Mouse (Mus musculus) forebrain, embryonic 10.5 days (tissue): ENCODE results near the gene Zfp990. TPM values are rescaled to one million over a fixed set of nuclear protein-coding genes. Genes with fewer than 3 reads are reported as not detected.
"Not testable (repeated sequence)": the region's sequence is repeated elsewhere in the genome, so short reads cannot be mapped to it uniquely, and the experiment has no call there.

Experiments
- DNase-seq: peaks from one replicate; pipeline ENCODE4 v3.0.0-alpha.2; 2017; ENCODE audit warnings: low spot score; ENCODE audit errors: extremely low spot score
- H3K27ac ChIP-seq: fragments of 300-500 bp; sonication (generic); 2 replicates; pipeline ENCODE4 v1.5.1; 2016; ENCODE audit warnings: mild to moderate bottlenecking
- H3K27me3 ChIP-seq: fragments of 300-500 bp; sonication (generic); 2 replicates; pipeline ENCODE4 v1.6.1; 2016; ENCODE audit warnings: mild to moderate bottlenecking; ENCODE audit not compliant: poor library complexity, severe bottlenecking
- H3K36me3 ChIP-seq: fragments of 300-500 bp; sonication (generic); replicated peaks from 2 replicates; pipeline ENCODE4 v1.6.1; 2016; ENCODE audit warnings: mild to moderate bottlenecking, moderate library complexity
- H3K4me1 ChIP-seq: fragments of 300-500 bp; sonication (generic); 2 replicates; pipeline ENCODE4 v1.6.1; 2016
- H3K4me3 ChIP-seq: fragments of 300-500 bp; sonication (generic); 2 replicates; pipeline ENCODE4 v1.5.1; 2016; ENCODE audit warnings: mild to moderate bottlenecking, moderate library complexity
- H3K9me3 ChIP-seq: fragments of 300-500 bp; sonication (generic); 2 replicates; pipeline ENCODE4 v1.6.1; 2016; ENCODE audit warnings: mild to moderate bottlenecking, moderate library complexity
- WGBS: fragments of 180-500 bp; shearing (Covaris S2); methylation state at CpG from one replicate; pipeline ENCODE4 v1.1.7; 2016; 5-methylcytosine and 5-hydroxymethylcytosine counted together
- polyA plus RNA-seq: library from polyadenylated mRNA; unstranded; fragments of >200 nt; fragmentation: Nextera tagmentation; extraction: Ambion mirVana; gene quantifications from 2 replicates; pipeline ENCODE4 v1.2.1, GENCODE M21; 2016

The Zfp990 gene
- polyA plus RNA-seq, 1 experiment from 2014 or later: 0.07 TPM

DNA sequence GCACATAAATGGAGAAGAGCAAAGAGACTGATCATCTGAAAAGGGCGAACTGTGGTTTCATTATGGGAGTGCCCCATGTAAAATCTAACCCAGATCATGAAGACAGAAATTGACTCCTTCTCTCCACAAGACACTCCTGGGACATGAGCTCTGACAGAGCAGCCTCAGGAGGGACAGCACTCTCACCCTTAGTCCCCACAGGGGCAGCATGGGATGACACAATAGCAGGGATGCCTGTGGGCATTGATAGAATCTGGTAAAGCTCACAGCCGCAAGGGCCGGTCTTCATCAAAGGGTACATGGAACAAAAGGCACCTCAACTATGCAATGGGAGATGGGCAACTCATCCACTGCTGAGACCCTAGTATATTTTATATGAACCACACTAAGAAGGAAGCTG, 35.9 kb downstream of the Zfp990 start:
- not testable (repeated sequence) for H3K4me1 ChIP-seq, DNase-seq, H3K27ac ChIP-seq, H3K27me3 ChIP-seq, H3K36me3 ChIP-seq, H3K4me3 ChIP-seq
- 96% methylated on average over 3 of the region's 3 CpGs for WGBS
- H3K9me3 ChIP-seq: peaks cover 62% of the 10 kb centered on the region

DNA sequence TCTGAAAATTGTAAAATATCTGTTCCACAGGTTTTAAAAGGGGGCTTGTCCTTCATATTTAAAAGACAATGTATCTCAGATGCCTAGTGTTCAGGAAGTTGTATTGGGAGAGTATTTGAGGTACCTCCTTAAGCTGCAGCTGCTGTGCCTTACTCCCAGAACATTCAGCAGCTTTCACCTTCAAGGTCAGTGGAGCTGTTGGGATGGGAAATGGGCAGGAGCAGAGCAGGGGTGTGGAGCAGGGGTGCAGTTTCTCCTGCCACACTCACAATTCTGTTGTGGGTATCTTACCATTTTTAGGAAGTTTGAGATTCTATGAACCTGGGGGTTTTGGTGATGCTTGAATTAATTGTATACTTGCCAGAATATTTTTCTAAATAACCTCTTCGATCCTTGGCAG, 46.1 kb downstream of the Zfp990 start:
- 81% methylated on average over 1 of the region's 1 CpGs for whole genome bisulfite sequencing
- no peaks in the 10 kb centered on the region for H3K4me1 ChIP-seq
- DNase-seq: no peak
- H3K9me3 ChIP-seq: peaks cover 66% of the 10 kb centered on the region
- no peak overlapping the region for H3K4me3 ChIP-seq
- H3K36me3 ChIP-seq: no peaks in the 10 kb centered on the region
- no peaks in the 10 kb centered on the region for H3K27me3 ChIP-seq
- no peak overlapping the region for H3K27ac ChIP-seq

DNA sequence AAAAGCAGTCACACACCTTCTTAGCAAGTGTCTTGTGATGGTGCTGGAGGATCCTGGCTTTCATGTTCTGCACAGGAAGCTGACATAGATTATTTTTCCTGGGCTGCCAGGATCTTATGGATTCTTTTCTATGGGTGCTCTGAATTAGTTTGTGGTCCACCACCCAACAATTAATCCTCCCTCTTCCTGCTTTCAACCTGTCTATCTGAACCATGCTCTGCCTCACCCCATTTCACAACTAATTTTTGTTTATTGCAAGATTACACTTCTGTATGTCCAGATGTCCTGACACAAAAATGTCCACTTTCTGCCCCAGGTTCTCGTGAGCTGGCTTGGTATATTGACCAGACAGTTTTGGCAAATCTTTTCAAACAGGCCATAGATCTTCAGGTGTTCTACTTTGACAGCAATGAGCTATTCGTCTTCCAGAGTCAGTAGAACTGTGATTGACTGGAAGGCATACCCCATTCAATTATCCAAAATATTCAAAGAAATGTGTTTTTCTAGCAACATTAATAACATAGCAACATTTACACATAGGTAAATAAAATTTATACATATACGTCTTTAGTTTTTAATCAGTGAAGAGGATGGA, 49.0 kb downstream of the Zfp990 start:
- Histone ChIP-seq H3K4me1 (no peaks in the 10 kb centered on the region), H3K27ac (no peak overlapping the region), H3K36me3 (no peaks in the 10 kb centered on the region), H3K27me3 (no peaks in the 10 kb centered on the region), H3K9me3 (peaks cover 64% of the 10 kb centered on the region), H3K4me3 (no peak overlapping the region)
- no peak for DNase-seq
- 47% methylated on average over 3 of the region's 3 CpGs for WGBS

DNA sequence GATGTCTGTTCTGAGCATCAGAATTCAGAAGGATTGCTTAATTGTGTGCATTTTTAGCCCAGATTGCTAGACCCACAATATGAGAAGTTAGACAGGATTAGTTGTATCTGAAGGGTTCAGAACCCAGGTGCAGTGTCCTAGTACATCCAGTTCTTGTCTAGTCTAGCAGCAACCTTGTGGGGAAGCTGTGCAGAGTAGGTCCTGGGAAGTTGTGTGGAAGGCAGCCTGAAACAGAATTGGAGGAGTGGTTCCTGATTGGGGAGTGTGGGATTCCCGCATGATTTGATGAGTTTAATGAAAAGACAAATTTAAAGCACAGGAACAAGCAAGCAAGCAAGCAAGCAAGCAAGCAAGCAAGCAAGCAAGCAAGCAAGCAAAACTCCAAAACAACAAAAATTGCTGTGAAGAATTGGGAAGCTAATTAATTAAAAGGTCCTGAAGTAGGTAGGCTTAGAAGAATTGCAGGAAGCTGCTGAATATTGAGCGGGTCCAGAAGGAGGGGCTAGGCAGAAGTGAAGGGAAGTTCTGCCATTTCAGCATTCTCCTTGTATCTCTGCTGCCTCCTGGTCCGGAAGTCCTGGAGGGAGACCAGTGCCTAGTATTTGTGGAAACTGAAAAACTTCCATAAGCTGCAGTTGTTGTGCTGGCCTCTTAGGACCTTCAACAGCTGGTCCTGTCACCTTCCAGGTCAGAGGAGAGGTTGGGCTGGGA, 53.7 kb downstream of the Zfp990 start:
- DNase-seq: no peak
- WGBS: 76% methylated on average over 3 of the region's 3 CpGs
- Histone ChIP-seq H3K4me1 (no peaks in the 10 kb centered on the region), H3K4me3 (no peak overlapping the region), H3K36me3 (no peaks in the 10 kb centered on the region), H3K27ac (no peak overlapping the region), H3K9me3 (peaks cover 58% of the 10 kb centered on the region), H3K27me3 (no peaks in the 10 kb centered on the region)

DNA sequence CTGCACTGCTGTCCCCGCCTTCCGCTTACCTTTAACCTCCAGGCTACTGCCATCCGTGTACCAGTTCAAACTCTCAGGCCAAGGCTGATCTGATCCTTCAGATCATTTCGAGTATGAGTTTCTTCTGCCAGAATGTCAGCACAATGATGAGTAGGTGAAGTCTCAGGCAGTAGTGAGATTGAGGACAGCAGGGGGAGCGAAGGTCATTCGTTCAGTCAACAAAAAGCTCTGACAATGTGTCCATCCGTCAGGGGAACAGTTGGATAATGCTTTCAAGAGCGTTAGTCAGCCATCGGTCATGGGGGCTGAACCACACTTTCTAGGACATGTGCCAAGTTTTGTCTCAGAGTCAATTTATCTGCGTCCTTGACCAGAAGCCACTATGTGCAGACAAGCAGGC, 59.9 kb downstream of the Zfp990 start:
- H3K9me3 ChIP-seq: peaks cover 28% of the 10 kb centered on the region
- 91% methylated on average over 9 of the region's 10 CpGs for WGBS
- not testable (repeated sequence) for H3K4me1 ChIP-seq, H3K4me3 ChIP-seq, H3K27me3 ChIP-seq, H3K36me3 ChIP-seq, DNase-seq, H3K27ac ChIP-seq

DNA sequence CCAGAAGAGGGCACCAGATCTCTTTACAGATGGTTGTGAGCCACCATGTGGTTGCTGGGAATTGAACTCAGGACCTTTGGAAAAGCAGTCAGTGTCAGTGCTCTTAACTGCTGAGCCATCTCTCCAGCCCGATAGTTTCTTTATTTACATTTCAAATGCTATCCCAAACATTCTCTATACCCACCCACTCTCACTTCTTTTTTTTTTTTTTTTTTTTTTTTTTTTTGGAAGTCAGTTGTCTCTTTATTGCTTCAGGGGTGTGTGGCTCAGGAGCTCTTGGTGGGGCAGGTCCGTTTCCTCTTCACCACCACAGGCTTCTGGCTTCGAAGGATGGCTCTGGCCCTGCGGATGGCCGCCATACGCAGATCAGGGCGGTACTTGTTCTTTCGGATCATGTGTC, 66.1 kb downstream of the Zfp990 start:
- not testable (repeated sequence) for H3K36me3 ChIP-seq, H3K27ac ChIP-seq, H3K27me3 ChIP-seq, H3K4me3 ChIP-seq, DNase-seq, H3K4me1 ChIP-seq
- 93% methylated on average over 8 of the region's 8 CpGs for WGBS
- peaks cover 34% of the 10 kb centered on the region for H3K9me3 ChIP-seq

DNA sequence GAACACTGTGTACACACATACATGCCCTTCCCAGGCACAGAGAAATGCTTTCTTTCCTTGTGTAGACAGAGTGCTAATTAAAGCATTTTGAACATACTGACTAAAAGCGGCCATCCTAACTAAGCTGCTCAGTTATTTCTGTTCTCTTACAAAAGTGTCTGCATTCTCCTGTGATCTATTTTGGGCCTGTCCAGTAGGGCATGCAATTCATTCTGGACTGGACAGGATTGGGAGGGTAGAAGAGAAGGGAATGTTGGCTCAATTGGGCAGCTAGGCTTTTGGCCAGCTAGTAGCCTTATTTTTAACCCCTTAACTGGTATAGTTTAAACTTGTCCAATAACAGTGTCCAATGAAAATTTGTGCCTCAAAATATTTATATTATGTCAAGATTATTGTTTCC, 69.8 kb downstream of the Zfp990 start:
- WGBS: 84% methylated on average over 1 of the region's 1 CpGs
- not testable (repeated sequence) for H3K36me3 ChIP-seq, H3K27ac ChIP-seq, DNase-seq, H3K4me3 ChIP-seq, H3K4me1 ChIP-seq, H3K27me3 ChIP-seq
- peaks cover 23% of the 10 kb centered on the region for H3K9me3 ChIP-seq

DNA sequence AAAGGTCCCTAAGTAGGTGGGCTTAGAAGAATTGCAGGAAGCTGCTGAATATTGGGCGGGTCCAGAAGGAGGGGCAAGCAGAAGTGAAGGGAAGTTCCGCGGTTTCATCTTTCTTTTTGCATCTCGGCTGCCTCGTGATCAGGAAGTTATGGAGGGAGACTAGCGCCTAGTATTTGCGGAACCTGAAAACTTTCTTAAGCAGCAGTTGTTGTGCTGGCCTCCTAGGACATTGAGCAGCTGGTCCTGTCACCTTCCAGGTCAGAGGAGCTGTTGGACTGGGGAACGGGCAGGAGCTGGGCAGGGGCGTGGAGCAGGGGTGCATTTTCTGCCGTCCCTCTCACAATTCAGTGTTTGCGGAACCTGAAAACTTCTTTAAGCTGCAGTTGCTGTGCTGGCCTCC, 74.5 kb downstream of the Zfp990 start, which contains the start of gene Gm13212:
Gene Gm13212, plus strand, starts transcription at position 89 of the 400 bp plus-strand sequence.
- not testable (repeated sequence) for H3K27me3 ChIP-seq, H3K4me1 ChIP-seq, H3K36me3 ChIP-seq, H3K27ac ChIP-seq, DNase-seq
- H3K9me3 ChIP-seq: peaks cover 20% of the 10 kb centered on the region
- peak within 1 kb of the TSS; percentile 37 for H3K4me3 ChIP-seq
- WGBS: 24% methylated on average over 11 of the region's 11 CpGs

DNA sequence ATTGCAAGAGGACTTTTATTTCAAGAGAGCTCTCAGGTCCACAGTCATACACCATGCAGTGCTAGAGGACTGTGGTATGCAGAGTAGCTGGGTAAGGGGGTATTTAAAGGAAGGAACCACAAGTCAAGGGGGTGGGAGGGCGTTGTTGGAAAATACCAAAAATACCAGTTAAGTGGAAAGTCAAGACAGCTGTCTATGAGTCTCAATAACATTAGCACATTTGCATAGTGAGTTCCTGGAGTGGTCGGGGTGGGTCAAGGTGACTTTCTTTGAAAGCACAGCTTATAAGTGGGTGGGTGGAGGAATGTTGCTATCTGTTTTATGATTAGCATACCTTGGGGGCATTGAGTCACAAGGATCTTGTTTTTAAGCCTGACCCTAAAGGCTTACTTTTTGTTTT, 75.5 kb downstream of the Zfp990 start:
- WGBS: 85% methylated on average over 2 of the region's 2 CpGs
- H3K4me3 ChIP-seq, H3K4me1 ChIP-seq, H3K36me3 ChIP-seq, H3K27ac ChIP-seq, H3K27me3 ChIP-seq, DNase-seq: not testable (repeated sequence)
- H3K9me3 ChIP-seq: peaks cover 18% of the 10 kb centered on the region

Other genes starting within 250 kb of the Zfp990 start
- gene Tnfrsf8, start 195.6 kb upstream of the Zfp990 start, polyA plus RNA-seq: 0.05 TPM in 1 of 2 replicates, not detected in the other
- 0.92 and 0.93 TPM in 2 replicates for gene Gm13212, start 74.4 kb downstream of the Zfp990 start, polyA plus RNA-seq
- gene Zfp980, start 159.9 kb downstream of the Zfp990 start, polyA plus RNA-seq: not detected in 2 replicates